Mouse (Mus musculus): ENCODE data around the gene Srl. TPM values are rescaled to one million over a fixed set of nuclear protein-coding genes. Genes with fewer than 3 reads are reported as not detected.
"Not testable (repeated sequence)": the region's sequence is repeated elsewhere in the genome, so short reads cannot be mapped to it uniquely, and the experiment has no call there.

Gene Srl
- polyA plus RNA-seq, 1 experiment from 2014 or later, result 5.5 TPM

- TF ChIP-seq EP300 (IDR thresholded peaks at IDR 0.05), result no peak
- no peak for TF ChIP-seq CTCF (IDR thresholded peaks at IDR 0.05)
- no peak for ATAC-seq
- Histone ChIP-seq H3K36me3 (ENCODE audit: insufficient read depth, low read length) (0 out of 2 replicates have a peak, but pooled peaks cover under 1% of the 10 kb centered on the region), H3K4me2 (replicated peaks; ENCODE audit: low read depth, low read length) (no peak overlapping the region), H3K4me1 (ENCODE audit: insufficient read depth, low read depth, low read length) (no peaks in the 10 kb centered on the region), H3K27me3 (replicated peaks; ENCODE audit: insufficient read depth, low read length) (no peaks in the 10 kb centered on the region), H3K27ac (ENCODE audit: low read length) (no peak overlapping the region), H3K9me3 (ENCODE audit: low read length) (no peaks in the 10 kb centered on the region), H3K4me3 (ENCODE audit: low read depth, low read length) (no peak overlapping the region), H3K9ac (replicated peaks; ENCODE audit: low read depth) (no peak overlapping the region)
- WGBS, result 88% methylated on average over 12 of the region's 12 CpGs
- no peak for DNase-seq (ENCODE audit: low spot score)
These were observed 1.4 kb downstream of the Srl start for GRCm38 (mm10) chr16:4540064-4540775.

GRCm38 (mm10) chr16:4539521-4539920, 2.1 kb downstream of the Srl start:
- H3K4me3 ChIP-seq (ENCODE audit: low read depth, low read length), result no peak overlapping the region
- no peak for DNase-seq (ENCODE audit: low spot score)
- H3K27ac ChIP-seq (ENCODE audit: low read length), result no peak overlapping the region
- H3K36me3 ChIP-seq (ENCODE audit: insufficient read depth, low read length), result no peaks in the 10 kb centered on the region
- no peak for ATAC-seq
- H3K4me2 ChIP-seq (replicated peaks; ENCODE audit: low read depth, low read length), result no peak overlapping the region
- 82% methylated on average over 4 of the region's 4 CpGs for WGBS
- no peak overlapping the region for H3K9ac ChIP-seq (replicated peaks; ENCODE audit: low read depth)
- no peaks in the 10 kb centered on the region for H3K27me3 ChIP-seq (replicated peaks; ENCODE audit: insufficient read depth, low read length)
- no peak for TF ChIP-seq EP300 (IDR thresholded peaks at IDR 0.05)
- H3K9me3 ChIP-seq (ENCODE audit: low read length), result no peaks in the 10 kb centered on the region
- no peaks in the 10 kb centered on the region for H3K4me1 ChIP-seq (ENCODE audit: insufficient read depth, low read depth, low read length)

GRCm38 (mm10) chr16:4537616-4538358, 3.8 kb downstream of the Srl start:
- TF ChIP-seq EP300 (IDR thresholded peaks at IDR 0.05), result no peak
- TF ChIP-seq CTCF (IDR thresholded peaks at IDR 0.05), result no peak
- no peaks in the 10 kb centered on the region for H3K36me3 ChIP-seq (ENCODE audit: insufficient read depth, low read length)
- no peak for ATAC-seq
- DNase-seq (ENCODE audit: low spot score), result no peak
- no peak overlapping the region for H3K4me3 ChIP-seq (ENCODE audit: low read depth, low read length)
- no peaks in the 10 kb centered on the region for H3K4me1 ChIP-seq (ENCODE audit: insufficient read depth, low read depth, low read length)
- no peaks in the 10 kb centered on the region for H3K9me3 ChIP-seq (ENCODE audit: low read length)
- no peak overlapping the region for H3K27ac ChIP-seq (ENCODE audit: low read length)
- WGBS, result 40% methylated on average over 3 of the region's 3 CpGs
- no peaks in the 10 kb centered on the region for H3K27me3 ChIP-seq (replicated peaks; ENCODE audit: insufficient read depth, low read length)
- no peak overlapping the region for H3K9ac ChIP-seq (replicated peaks; ENCODE audit: low read depth)
- no peak overlapping the region for H3K4me2 ChIP-seq (replicated peaks; ENCODE audit: low read depth, low read length)

GRCm38 (mm10) chr16:4527373-4527772, 14.2 kb downstream of the Srl start:
- H3K27me3 ChIP-seq (replicated peaks; ENCODE audit: insufficient read depth, low read length), result not testable (repeated sequence)

GRCm38 (mm10) chr16:4523313-4524004, 18.2 kb downstream of the Srl start:
- ATAC-seq, result no peak
- H3K27me3 ChIP-seq (replicated peaks; ENCODE audit: insufficient read depth, low read length), result no peaks in the 10 kb centered on the region
- TF ChIP-seq EP300 (IDR thresholded peaks at IDR 0.05) (no peak), CTCF (IDR thresholded peaks at IDR 0.05) (no peak)
- H3K9me3 ChIP-seq (ENCODE audit: low read length), result no peaks in the 10 kb centered on the region
- H3K4me1 ChIP-seq (ENCODE audit: insufficient read depth, low read depth, low read length), result no peaks in the 10 kb centered on the region
- no peaks in the 10 kb centered on the region for H3K36me3 ChIP-seq (ENCODE audit: insufficient read depth, low read length)
- WGBS, result 64% methylated on average over 7 of the region's 7 CpGs
- no peak for DNase-seq (ENCODE audit: low spot score)
- H3K4me2 ChIP-seq (replicated peaks; ENCODE audit: low read depth, low read length), result no peak overlapping the region
- H3K27ac ChIP-seq (ENCODE audit: low read length), result no peak overlapping the region
- H3K4me3 ChIP-seq (ENCODE audit: low read depth, low read length), result no peak overlapping the region
- H3K9ac ChIP-seq (replicated peaks; ENCODE audit: low read depth), result no peak overlapping the region

More at GRCm38 (mm10) chr16:4527373-4527772, 14.2 kb downstream of the Srl start:
- H3K9me3 ChIP-seq (ENCODE audit: low read length); DNase-seq (ENCODE audit: low spot score); H3K4me1 ChIP-seq (ENCODE audit: insufficient read depth, low read depth, low read length); H3K27ac ChIP-seq (ENCODE audit: low read length); H3K4me2 ChIP-seq (replicated peaks; ENCODE audit: low read depth, low read length); H3K36me3 ChIP-seq (ENCODE audit: insufficient read depth, low read length); ATAC-seq; H3K4me3 ChIP-seq (ENCODE audit: low read depth, low read length); H3K9ac ChIP-seq (replicated peaks; ENCODE audit: low read depth): not testable (repeated sequence)
- WGBS, result 87% methylated on average over 12 of the region's 12 CpGs

GRCm38 (mm10) chr16:4522879-4523278, 18.7 kb downstream of the Srl start:
- Histone ChIP-seq H3K4me2 (replicated peaks; ENCODE audit: low read depth, low read length) (no peak overlapping the region), H3K27ac (ENCODE audit: low read length) (no peak overlapping the region)
- WGBS, result 53% methylated on average over 8 of the region's 8 CpGs

More at GRCm38 (mm10) chr16:4522879-4523278, 18.7 kb downstream of the Srl start:
- DNase-seq (ENCODE audit: low spot score), result no peak
- Histone ChIP-seq H3K4me3 (ENCODE audit: low read depth, low read length) (no peak overlapping the region), H3K4me1 (ENCODE audit: insufficient read depth, low read depth, low read length) (no peaks in the 10 kb centered on the region), H3K36me3 (ENCODE audit: insufficient read depth, low read length) (no peaks in the 10 kb centered on the region), H3K9ac (replicated peaks; ENCODE audit: low read depth) (no peak overlapping the region), H3K27me3 (replicated peaks; ENCODE audit: insufficient read depth, low read length) (no peaks in the 10 kb centered on the region), H3K9me3 (ENCODE audit: low read length) (no peaks in the 10 kb centered on the region)
- TF ChIP-seq EP300 (IDR thresholded peaks at IDR 0.05) (no peak), CTCF (IDR thresholded peaks at IDR 0.05) (no peak)
- ATAC-seq, result no peak
